Mouse (Mus musculus) CH12.LX (cell line): ENCODE data around the gene Tfdp1.

Experiments
- EP300 ChIP-seq: IDR thresholded peaks from 2 replicates; pipeline ENCODE4 v1.6.1; 2011; ENCODE audit warnings: low read length, improper control_type of control experiment
- MEF2A ChIP-seq: IDR thresholded peaks from 2 replicates; pipeline ENCODE4 v1.6.1; 2014; ENCODE audit warnings: low read depth, mild to moderate bottlenecking, inconsistent platforms, low read length, improper control_type of control experiment, borderline replicate concordance
- POLR2A ChIP-seq: IDR thresholded peaks from 2 replicates; pipeline ENCODE4 v1.6.1; 2011; ENCODE audit warnings: low read depth, mild to moderate bottlenecking, improper control_type of control experiment, low read length
- RCOR1 ChIP-seq: conservative IDR thresholded peaks from 2 replicates; pipeline ENCODE4 v1.6.1; 2012; ENCODE audit warnings: low read depth, mild to moderate bottlenecking, inconsistent platforms, low read length, improper control_type of control experiment

GRCm38 (mm10) chr8:13419111-13419639 lies 80.6 kb downstream of the Tfdp1 start:
- TF ChIP-seq EP300, result no peak
- TF ChIP-seq MEF2A, result no peak
- TF ChIP-seq RCOR1, result no peak
- TF ChIP-seq POLR2A, result no peak
